Mouse (Mus musculus) intestine, embryonic 14.5 days (tissue): ENCODE data around the gene Tenm3. TPM values are rescaled to one million over a fixed set of nuclear protein-coding genes. Genes with fewer than 3 reads are reported as not detected.

Experiments
- ATAC-seq: fragments of 200-750 bp; cut with Nextera tagmentation; replicated peaks from 2 replicates; pipeline ENCODE4 v1.8.0; 2017; ENCODE audit warnings: low read depth, moderate number of reproducible peaks, moderate TSS enrichment, moderate library complexity; ENCODE audit not compliant: low FRiP score, low TSS enrichment
- DNase-seq: peaks from one replicate; pipeline ENCODE4 v3.0.0-alpha.2; 2018; ENCODE audit warnings: low spot score
- H3K27ac ChIP-seq: fragments of 300-500 bp; sonication (generic); 2 replicates; pipeline ENCODE4 v1.5.1; 2014; ENCODE audit warnings: low read depth, mild to moderate bottlenecking, control low read depth
- H3K27me3 ChIP-seq: fragments of 300-500 bp; sonication (generic); replicated peaks from 2 replicates; pipeline ENCODE4 v1.6.1; 2014; ENCODE audit warnings: low read length, control low read depth; ENCODE audit not compliant: control insufficient read depth, insufficient read depth
- H3K36me3 ChIP-seq: fragments of 300-500 bp; sonication (generic); 2 replicates; pipeline ENCODE4 v1.6.1; 2014; ENCODE audit warnings: low read length, control low read depth; ENCODE audit not compliant: control insufficient read depth, insufficient read depth
- H3K4me1 ChIP-seq: fragments of 300-500 bp; sonication (generic); replicated peaks from 2 replicates; pipeline ENCODE4 v1.6.1; 2014; ENCODE audit warnings: low read length, control low read depth, mixed read lengths; ENCODE audit not compliant: control insufficient read depth, insufficient read depth
- H3K4me2 ChIP-seq: fragments of 300-500 bp; sonication (generic); 2 replicates; pipeline ENCODE4 v1.6.1; 2014; ENCODE audit warnings: low read length
- H3K4me3 ChIP-seq: fragments of 300-500 bp; sonication (generic); 2 replicates; pipeline ENCODE4 v1.5.1; 2014; ENCODE audit warnings: low read depth, low read length, control low read depth, mixed read lengths
- H3K9ac ChIP-seq: fragments of 300-500 bp; sonication (generic); 2 replicates; pipeline ENCODE4 v1.6.1; 2014; ENCODE audit warnings: mild to moderate bottlenecking, low read length
- H3K9me3 ChIP-seq: fragments of 300-500 bp; sonication (generic); 2 replicates; pipeline ENCODE4 v1.6.1; 2016; ENCODE audit warnings: low read length, control low read depth; ENCODE audit not compliant: control insufficient read depth
- WGBS: fragments of 180-500 bp; shearing (Covaris S2); extraction: QIAGEN DNeasy Blood & Tissue Kit; methylation state at CpG from one replicate; pipeline ENCODE4 v1.1.7; 2014; 5-methylcytosine and 5-hydroxymethylcytosine counted together
- polyA plus RNA-seq: library from polyadenylated mRNA; unstranded; fragments of >200 nt; fragmentation: Nextera tagmentation; extraction: Ambion mirVana; gene quantifications from 2 replicates; pipeline ENCODE4 v1.2.1, GENCODE M21; 2014

Gene Tenm3
- polyA plus RNA-seq, 1 experiment from 2014 or later, result 32.1 TPM

DNA sequence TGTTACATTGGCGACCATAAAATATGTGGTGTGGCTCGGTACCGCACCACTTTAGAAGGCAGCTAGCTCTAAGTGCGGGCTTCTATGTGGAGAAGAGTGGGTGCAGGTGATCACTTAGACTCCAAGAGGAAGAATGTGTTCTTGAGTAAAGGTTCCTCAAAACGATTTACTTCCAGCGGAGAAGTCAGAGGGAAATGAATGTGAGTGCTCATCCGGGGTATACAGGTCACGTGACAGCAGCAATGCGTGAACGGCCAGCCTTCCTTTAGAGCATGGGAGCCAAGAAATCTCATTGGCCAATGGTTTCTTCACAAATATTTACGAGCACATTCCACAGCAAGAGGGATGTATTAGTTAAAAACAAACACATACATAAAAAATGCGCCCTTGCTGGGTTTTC lies 404.3 kb downstream of the Tenm3 start:
- ATAC-seq (no peak), DNase-seq (no peak)
- Histone ChIP-seq H3K27ac (no peak overlapping the region), H3K36me3 (no peaks in the 10 kb centered on the region), H3K4me1 (0 out of 2 replicates have a peak, but pooled peaks cover 6% of the 10 kb centered on the region), H3K4me2 (no peak overlapping the region), H3K4me3 (no peak overlapping the region), H3K9ac (no peak overlapping the region), H3K27me3 (no peaks in the 10 kb centered on the region), H3K9me3 (no peaks in the 10 kb centered on the region)
- WGBS, result 63% methylated on average over 12 of the region's 12 CpGs

DNA sequence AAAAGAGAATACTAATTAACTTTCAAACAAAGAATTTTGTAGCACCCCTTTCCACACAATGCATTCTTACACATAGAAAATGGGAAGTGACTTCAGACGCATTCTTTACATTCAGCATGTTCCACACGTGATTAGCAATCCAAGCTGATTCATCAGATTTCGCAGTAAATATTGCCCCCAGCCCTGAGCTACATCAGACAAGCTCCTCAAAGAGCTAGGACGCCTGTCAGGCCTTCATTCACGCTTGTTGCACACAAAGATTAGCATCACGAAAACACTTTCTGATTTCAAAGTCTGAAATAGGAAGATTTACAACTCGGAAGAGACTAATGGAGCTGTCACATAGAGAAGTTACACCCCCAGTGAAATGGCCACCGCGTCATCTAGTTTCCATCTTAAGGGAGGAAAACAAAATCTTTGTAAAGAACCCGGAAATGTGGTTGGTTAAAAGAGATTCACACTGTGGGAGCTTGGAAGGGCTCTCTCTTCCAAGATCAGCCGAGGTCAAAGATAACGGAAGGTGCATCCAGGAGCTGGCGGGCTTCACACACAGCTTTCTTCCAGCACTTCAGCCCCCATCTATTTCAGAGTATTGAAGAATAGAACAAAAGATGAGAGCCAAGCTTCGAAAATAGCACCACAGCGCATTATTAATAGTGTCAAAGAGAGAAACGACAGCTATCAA lies 406.1 kb downstream of the Tenm3 start:
- no peak for DNase-seq
- no peak overlapping the region for H3K4me3 ChIP-seq
- H3K4me2 ChIP-seq, result no peak overlapping the region
- no peak overlapping the region for H3K27ac ChIP-seq
- no peaks in the 10 kb centered on the region for H3K36me3 ChIP-seq
- no peaks in the 10 kb centered on the region for H3K9me3 ChIP-seq
- no peak overlapping the region for H3K9ac ChIP-seq
- ATAC-seq, result no peak
- 75% methylated on average over 16 of the region's 16 CpGs for WGBS
- H3K4me1 ChIP-seq, result 0 out of 2 replicates have a peak, but pooled peaks cover 6% of the 10 kb centered on the region
- H3K27me3 ChIP-seq, result no peaks in the 10 kb centered on the region

DNA sequence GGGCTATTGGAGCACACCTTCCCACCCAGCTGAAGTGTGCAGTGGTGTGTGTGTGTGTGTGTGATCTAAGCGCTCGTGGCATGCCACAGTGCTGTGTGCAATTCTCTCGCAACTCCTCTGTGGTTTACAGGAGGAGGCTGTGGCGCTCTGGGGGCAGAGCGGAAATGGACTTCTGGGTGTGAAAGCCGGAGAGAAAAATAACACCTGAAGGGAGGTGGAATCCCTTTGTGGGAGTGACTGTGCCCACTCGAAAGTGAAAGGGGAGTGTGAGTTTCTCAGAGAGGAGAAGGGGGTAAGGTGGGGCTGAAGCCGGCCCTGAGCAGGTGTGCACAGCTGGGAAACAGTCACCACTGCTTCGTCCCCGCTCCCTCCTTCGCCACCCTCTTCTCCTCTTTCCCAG lies 418.6 kb downstream of the Tenm3 start:
- H3K27ac ChIP-seq, result no peak overlapping the region
- H3K9me3 ChIP-seq, result no peaks in the 10 kb centered on the region
- 79% methylated on average over 11 of the region's 11 CpGs for WGBS
- H3K36me3 ChIP-seq, result no peaks in the 10 kb centered on the region
- H3K4me2 ChIP-seq, result no peak overlapping the region
- ATAC-seq (no peak), DNase-seq (no peak)
- H3K27me3 ChIP-seq, result no peaks in the 10 kb centered on the region
- H3K4me3 ChIP-seq, result no peak overlapping the region
- no peak overlapping the region for H3K9ac ChIP-seq
- no peaks in the 10 kb centered on the region for H3K4me1 ChIP-seq

DNA sequence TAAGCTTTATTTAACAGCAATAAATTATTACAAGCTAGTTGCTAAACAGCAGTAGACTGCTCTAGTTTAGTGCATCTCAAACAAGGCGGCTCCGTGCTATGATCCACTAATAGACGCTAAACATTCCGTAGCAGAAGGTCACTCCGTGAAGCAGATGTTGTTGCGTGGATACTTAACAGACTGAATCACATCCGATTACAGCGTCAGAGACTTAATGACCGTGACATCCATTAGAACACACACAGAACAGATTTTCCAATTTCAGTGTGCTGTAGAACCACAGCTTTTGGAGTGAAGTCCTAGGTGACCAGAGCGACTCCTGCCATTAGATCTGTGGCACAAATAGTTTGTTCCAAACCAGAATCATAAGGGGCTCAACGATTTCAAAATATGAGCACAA lies 426.0 kb downstream of the Tenm3 start:
- H3K9ac ChIP-seq, result no peak overlapping the region
- ATAC-seq (no peak), DNase-seq (no peak)
- no peak overlapping the region for H3K27ac ChIP-seq
- no peaks in the 10 kb centered on the region for H3K9me3 ChIP-seq
- H3K4me1 ChIP-seq, result no peaks in the 10 kb centered on the region
- no peak overlapping the region for H3K4me2 ChIP-seq
- no peaks in the 10 kb centered on the region for H3K27me3 ChIP-seq
- peaks cover 10% of the 10 kb centered on the region; the same call in 1 of the 2 replicates for H3K36me3 ChIP-seq
- 66% methylated on average over 11 of the region's 11 CpGs for WGBS
- no peak overlapping the region for H3K4me3 ChIP-seq

DNA sequence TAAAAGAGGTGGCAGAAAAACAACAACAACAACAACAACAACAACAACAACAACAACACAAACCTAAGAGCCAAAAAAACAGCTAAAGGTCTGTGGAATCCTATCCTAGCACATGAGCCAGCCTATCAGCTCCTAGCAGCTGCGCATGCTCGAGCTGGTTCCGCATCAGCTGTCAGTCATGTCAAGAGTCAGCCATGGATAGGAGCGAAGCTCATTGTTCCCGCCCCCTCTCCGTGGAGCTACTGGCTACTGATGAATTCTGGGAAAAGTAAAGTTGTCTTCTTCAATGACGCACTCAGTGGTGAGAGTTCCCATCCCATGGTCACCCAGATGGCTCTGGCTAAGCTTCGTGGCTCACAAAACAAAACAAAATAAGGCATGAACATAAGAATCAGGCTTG lies 432.8 kb downstream of the Tenm3 start:
- Histone ChIP-seq H3K27me3 (no peaks in the 10 kb centered on the region), H3K36me3 (peaks cover 13% of the 10 kb centered on the region; the same call in 1 of the 2 replicates), H3K9me3 (peaks cover 8% of the 10 kb centered on the region; the same call in 1 of the 2 replicates), H3K9ac (no peak overlapping the region), H3K4me3 (no peak overlapping the region), H3K4me1 (no peaks in the 10 kb centered on the region), H3K27ac (no peak overlapping the region), H3K4me2 (no peak overlapping the region)
- 97% methylated on average over 8 of the region's 8 CpGs for WGBS
- ATAC-seq (no peak), DNase-seq (no peak)

DNA sequence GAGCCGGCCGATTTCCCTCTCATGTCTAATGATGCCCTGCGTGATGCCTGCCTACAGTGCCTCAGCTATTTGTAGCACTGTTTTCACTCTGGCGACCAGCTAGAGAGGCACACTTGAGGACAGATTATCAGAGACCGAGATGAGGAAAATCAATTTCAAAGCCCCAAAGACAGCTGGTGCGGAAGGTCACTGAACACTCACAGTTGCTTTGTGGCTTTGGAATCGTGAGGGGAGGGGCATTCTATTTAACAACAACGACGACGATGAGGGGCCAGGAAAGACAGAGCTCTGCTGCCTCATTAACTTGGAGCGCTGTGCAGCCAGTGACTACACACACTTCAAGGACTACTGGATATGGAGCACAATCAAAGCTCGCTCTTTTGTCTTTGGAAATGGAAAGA lies 443.2 kb downstream of the Tenm3 start:
- WGBS, result 75% methylated on average over 12 of the region's 12 CpGs
- Histone ChIP-seq H3K4me1 (no peaks in the 10 kb centered on the region), H3K9ac (no peak overlapping the region), H3K36me3 (no peaks in the 10 kb centered on the region), H3K4me3 (no peak overlapping the region), H3K27ac (no peak overlapping the region), H3K27me3 (no peaks in the 10 kb centered on the region), H3K4me2 (no peak overlapping the region), H3K9me3 (no peaks in the 10 kb centered on the region)
- DNase-seq (no peak), ATAC-seq (no peak)

DNA sequence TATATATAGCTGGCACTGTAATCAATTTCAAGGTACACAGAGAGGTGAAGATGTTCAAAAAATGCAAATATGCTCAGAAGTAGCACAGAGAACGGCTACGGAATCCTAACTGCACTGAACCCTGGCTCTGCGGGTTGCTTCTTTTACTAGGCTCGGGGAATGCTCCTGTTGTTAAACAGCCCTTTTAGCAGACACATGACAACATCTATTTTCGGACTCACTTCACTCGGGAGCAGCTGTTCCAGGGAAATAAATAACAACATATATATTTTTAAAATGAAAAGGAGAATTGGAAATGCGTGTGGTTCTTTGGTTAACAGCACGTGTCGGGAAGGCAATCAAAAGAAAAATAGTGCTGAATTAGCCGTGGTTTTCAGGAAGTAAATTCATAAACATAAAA lies 457.9 kb downstream of the Tenm3 start:
- no peaks in the 10 kb centered on the region for H3K4me1 ChIP-seq
- DNase-seq, result no peak
- H3K9ac ChIP-seq, result no peak overlapping the region
- H3K9me3 ChIP-seq, result no peaks in the 10 kb centered on the region
- no peak overlapping the region for H3K4me3 ChIP-seq
- H3K27ac ChIP-seq, result no peak overlapping the region
- 83% methylated on average over 10 of the region's 10 CpGs for WGBS
- no peak for ATAC-seq
- no peak overlapping the region for H3K4me2 ChIP-seq
- H3K36me3 ChIP-seq, result no peaks in the 10 kb centered on the region
- H3K27me3 ChIP-seq, result no peaks in the 10 kb centered on the region

DNA sequence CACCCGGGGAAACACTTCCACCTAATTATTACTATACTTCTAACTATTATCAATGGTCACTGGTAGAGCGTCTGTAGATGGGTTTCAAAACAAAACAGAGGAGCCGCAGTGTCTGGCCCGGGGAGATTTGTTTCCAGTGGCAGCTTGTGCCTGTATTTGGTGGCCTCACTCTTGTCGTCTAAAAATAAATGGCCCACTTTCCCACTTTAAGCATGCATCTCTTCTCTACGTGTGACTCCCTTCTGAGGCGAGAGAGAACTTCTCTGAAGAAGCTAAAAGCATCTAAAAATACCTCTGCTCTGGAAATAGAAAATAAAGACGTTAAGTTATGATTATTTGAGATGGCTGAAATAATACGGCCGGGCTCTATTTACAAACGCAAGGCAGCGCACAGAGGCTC lies 463.7 kb downstream of the Tenm3 start:
- Histone ChIP-seq H3K9ac (no peak overlapping the region), H3K4me1 (no peaks in the 10 kb centered on the region), H3K36me3 (no peaks in the 10 kb centered on the region), H3K4me2 (no peak overlapping the region), H3K27me3 (no peaks in the 10 kb centered on the region), H3K4me3 (no peak overlapping the region), H3K9me3 (no peaks in the 10 kb centered on the region), H3K27ac (no peak overlapping the region)
- 70% methylated on average over 12 of the region's 12 CpGs for WGBS
- DNase-seq (no peak), ATAC-seq (no peak)

DNA sequence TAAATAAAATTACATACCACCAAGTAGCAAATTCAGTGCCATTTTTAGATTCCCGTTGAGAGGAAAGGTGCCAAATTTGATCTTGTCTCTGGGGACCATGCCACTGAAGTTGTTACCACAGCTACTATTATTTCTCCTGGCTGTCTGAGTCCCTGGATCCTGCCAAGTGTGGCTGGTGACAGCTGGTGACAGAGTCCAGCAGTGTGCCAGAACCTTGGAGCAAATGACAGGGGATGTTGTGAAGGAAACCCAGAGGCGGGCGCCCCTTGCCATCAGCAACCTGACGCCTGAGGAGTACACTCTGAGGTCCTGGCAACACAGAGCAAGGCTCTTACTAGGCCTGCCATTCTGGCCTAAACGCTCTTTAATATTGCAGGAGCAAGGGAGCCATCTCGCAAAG lies 467.0 kb downstream of the Tenm3 start:
- 79% methylated on average over 6 of the region's 6 CpGs for WGBS
- ATAC-seq, result no peak
- H3K4me3 ChIP-seq, result no peak overlapping the region

More for the DNA sequence above, 467.0 kb downstream of the Tenm3 start:
- H3K36me3 ChIP-seq, result no peaks in the 10 kb centered on the region
- no peaks in the 10 kb centered on the region for H3K9me3 ChIP-seq
- DNase-seq, result no peak
- H3K27ac ChIP-seq, result no peak overlapping the region
- H3K4me2 ChIP-seq, result no peak overlapping the region
- H3K9ac ChIP-seq, result no peak overlapping the region
- no peaks in the 10 kb centered on the region for H3K4me1 ChIP-seq
- no peaks in the 10 kb centered on the region for H3K27me3 ChIP-seq
